Mouse (Mus musculus) gastrocnemius, adult 8-10 months (tissue): ENCODE measurements at regions not wholly inside any gene's neighbourhood (a gene's known extent, or its start where the extent isn't known, plus 50 kb on each side); places are given as distances from the start of the nearest gene placed in this dataset.

Source experiments
- DNase-seq, 2 experiments: peaks; one replicate each; pipeline ENCODE4 v3.0.0; 2022; ENCODE audit warnings: low spot score in 2 of 2

DNA sequence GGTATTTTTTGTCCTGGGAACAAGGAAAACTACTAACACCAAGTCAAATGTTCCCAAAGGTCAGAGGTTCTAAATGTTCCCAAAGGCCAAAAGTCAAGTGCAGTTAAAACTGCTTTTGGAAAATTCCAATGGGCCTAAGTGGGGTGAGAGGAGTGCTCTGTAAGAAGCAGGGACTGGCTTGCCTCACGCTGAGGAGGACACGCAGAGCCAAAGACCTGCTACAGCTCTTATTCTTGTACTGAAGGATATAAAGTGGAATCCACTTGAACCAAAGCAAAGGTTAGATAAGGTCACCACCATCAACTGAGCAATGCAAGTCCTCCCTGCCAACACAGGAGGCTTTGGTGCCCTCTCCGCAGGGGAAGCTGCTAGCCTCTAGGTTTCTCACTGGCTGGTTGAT, 260.3 kb upstream of the Prok2 start:
- DNase-seq, result no peak

DNA sequence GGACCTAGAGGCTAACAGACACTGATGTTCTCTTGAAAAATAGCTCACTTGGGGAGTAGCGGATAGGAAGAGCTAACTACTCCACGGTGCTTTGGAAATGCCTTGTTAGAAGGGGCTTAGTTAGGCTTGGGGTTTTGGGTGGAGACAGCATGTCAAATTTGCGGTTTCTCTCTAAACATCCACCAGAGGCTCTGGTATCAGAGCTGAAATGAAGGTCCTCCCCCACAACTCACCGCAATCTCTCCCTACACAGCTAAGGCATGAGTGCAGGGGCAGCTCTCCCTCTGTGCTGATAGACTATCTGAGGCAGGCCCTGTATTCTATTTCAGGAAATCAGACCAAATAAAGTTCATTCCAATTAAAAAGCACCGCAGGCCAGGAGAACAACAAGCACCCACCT, 259.1 kb upstream of the Prok2 start:
- DNase-seq, result no peak

DNA sequence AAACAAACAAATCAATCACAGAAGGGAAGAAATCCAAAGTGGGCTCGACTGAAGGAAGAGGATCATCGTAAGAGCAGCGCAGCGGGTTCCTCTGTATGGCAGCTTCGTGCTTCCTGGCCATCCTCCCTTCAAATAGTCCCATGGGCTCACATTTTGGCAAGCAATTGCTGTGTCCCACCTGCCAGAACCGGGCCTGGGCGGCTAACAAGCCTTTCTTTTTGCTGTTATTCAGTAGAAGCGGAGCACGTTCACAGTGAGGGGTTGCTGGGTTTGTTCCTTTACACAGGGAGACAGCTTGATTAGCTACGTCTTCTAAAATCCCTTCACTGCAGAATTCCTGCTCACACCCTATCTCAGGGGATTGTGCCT, 258.6 kb upstream of the Prok2 start:
- DNase-seq, result no peak

DNA sequence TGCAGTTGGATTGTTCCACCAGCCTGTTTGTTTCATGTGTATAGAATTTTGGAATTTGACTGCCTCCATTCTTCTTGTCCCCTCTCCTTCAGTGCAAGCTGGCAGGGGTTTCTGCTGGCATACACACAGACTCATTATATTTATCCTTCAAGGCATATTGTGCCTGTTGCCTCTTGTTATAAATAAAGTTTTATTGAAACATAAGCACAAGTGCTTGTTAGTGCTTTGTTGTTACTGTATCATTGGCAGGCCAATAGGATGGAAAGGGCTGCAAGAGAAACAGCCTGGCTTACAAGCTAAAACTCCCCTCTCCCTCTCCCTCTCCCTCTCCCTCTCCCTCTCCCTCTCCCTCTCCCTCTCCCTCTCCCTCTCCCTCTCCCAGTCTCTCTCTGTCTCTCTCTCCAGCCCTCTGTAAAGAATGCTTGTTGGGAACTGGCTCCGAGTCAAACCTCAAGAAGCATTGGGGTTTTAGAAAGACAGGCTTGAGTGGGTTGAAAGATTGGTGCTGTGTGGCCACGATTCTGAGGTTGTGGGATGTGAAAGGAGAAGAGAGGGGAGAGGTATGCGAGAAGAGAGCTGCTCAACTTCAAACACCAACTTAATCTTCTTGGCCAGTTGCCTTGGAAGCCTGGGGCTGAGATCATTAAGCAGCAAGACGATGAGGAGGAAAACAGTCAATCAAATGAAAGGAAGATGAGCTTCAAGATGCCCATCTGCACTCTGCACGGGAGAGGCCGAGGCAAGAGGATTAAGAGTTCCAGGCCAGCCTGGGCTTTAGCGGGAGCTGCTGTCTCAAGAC, 258.1 kb upstream of the Prok2 start:
- no peak for DNase-seq

DNA sequence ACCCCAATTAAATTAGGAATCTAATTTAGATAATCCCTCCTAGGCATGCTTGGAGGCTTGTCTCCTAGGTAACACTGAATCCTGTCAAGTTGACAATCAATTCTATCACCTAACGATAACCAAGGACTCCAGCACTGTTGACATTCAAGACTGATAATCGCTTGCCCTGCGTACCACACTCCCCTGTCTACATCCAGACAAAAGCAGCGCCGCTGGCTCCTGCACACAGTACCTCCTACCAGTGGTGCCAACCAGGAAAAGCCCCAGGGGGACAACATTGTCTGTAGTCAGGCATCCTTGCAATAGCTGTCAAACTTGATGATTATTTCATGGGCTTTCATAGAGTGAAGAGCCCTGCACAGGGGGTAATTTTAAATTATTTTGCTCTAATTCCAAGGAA, 253.4 kb upstream of the Prok2 start:
- no peak for DNase-seq

DNA sequence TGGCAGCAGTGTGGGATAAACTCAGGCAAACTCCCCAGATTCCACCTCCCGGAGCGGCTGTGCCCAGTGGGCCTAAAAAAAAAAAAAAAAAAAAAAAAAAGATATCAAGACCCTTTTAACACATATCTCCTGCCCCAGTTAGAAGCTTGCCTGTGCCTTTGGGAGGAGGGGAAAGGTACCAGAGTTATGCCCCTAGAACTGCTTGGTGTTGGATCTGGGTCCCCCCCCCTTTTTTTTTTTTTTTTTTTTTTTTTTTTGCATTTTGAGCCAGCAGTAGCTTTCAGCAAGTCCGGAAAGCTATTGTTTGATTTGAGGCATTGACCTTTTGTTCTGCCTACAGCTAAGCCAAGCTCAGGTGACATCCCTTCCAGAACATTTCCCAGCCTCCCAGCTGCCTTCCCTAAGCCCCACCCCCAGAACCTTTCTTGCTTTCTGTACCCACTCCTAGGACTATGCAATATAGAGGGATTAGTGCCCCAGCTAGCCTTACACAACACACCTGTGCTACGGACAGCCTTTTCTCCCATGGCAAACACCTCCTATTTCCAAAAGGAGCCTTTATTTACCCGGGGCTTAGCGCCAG, 252.1 kb upstream of the Prok2 start:
- DNase-seq, result no peak

DNA sequence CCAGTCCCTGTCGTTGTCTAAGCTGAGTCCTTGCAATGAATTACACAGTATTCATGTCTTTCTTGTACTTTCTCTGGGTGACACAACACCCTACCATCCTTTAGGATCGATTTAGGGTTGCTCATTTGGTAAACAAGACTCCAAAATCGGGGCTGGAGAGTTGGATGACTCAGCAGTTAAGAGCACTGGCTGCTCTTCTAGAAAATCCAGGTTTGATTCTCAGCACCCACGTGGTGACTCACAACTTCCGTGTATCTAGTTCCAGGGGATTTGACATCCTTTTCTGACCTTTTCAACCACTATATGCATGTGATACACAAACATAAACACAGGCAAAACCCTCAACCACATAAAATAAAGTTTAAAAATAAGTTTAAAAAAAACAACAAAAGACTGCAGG, 250.0 kb upstream of the Prok2 start:
- no peak for DNase-seq

DNA sequence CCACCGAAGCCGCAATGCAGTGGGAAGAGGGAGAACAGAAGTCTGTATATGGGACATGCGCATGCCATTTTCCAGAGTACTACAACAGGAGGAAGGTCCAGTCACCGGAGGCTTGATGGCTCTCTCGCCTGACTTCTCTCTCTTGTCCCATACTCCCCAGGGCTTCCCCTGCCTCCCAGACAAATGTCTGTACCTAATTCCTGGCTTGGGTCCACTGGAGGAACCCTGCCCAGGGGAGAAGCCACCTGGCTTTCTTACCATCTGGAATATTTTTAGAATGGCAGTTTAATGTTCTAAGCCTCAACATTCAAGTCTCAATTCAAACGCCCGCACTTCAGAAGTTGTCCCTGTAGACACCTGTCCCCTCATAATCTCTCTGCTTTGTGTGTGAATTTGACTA, 249.3 kb upstream of the Prok2 start:
- no peak for DNase-seq

DNA sequence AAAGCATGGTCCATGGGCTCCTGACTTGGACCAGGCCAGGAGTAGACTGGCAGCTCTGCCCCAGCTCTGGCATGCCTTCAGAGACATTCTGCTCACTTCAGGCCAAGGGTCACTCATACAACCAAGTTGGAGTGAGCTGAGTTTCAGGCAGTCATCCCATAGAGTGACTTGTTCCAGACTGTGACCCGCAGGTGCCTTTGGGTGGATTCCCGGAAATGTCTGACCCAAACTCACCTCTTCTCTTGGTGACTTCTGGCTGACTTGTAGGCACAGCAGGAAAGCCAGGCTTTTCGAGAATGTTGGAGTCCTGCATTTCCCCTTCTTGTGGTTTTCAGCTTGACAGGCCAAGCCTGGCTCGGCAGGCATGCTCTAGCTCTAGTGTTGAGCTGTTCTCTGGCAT, 248.3 kb upstream of the Prok2 start:
- DNase-seq, result peak in 1 of 2 experiments; percentile 20

DNA sequence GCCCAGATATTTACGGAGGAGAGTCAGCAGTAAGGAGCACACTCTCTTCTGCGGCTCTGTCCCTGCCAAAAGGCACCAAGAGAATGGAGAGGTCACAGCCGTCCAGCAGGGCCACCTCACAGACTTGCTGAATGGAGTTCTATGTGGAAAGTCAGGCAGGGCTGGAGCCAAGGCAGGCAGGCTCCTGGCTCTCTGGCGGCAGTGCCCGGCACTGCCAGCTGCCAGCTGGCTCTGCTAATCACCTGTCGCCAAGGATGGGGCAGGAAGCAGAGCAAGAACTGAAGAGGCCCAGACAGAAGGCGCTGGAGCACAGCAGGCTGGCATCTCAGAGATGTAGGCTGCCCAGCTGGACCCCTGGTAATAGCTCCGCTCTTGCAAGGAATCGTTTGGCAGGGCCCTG, 245.2 kb upstream of the Prok2 start:
- peak; percentile 33 to 74 for DNase-seq

DNA sequence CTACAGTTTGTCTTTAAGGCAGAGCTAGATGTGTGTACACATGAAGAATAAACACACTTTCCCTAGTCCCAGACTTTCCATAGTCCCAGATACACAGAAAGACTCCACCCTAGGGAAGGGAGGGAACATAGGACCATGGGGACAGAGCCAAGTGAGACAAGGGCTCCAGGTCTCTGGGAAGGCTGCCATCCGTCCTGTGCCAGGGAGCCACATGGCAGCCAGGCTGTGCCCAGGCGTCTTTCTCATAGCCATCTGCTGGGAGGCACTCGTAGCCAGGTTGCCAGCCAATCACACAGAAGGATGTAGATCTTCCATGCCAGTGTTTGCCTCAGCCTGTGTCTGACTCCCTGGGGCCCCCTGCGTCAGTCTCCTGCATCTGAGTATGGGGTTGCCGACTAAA, 242.7 kb upstream of the Prok2 start:
- peak; percentile 20 to 75 for DNase-seq

DNA sequence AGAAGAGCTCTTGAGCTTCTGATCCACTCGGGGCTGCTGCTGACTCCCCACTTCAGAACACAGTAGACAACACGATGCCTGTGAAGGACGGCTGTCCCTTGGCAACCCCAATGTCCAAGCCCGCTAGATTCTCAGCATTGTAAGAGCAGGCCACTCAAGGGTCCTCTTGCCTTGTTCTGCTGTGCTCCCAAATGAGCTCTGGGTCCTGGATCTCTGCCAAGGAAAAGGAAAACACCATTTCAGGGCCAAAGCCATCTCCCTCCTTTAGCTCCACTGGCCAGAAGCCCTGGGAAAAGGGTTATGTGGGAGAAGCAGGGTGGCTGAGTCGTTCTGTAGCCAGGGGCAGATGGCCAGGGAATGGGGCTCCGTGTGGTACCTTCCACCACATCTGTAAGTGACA, 241.3 kb upstream of the Prok2 start:
- DNase-seq, result no peak

DNA sequence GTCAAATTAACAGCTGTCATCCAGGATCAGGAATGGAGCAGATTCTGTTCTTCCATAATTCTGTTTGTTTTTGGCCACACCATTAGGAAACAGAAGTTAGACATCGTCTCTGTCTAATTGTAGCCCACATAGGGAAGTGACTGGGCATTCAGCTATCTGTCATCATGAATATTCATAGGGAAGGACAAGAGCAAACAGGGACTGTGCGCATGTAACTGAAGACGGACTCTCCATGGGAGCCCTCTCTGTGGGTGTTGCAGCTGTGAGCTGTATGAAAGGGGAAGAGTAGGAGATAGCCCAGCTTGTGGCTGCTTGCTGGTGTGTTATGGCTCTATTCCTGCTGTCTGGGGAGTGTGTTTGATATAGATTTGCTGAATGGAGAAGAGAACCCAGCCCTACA, 238.3 kb upstream of the Prok2 start:
- no peak for DNase-seq

DNA sequence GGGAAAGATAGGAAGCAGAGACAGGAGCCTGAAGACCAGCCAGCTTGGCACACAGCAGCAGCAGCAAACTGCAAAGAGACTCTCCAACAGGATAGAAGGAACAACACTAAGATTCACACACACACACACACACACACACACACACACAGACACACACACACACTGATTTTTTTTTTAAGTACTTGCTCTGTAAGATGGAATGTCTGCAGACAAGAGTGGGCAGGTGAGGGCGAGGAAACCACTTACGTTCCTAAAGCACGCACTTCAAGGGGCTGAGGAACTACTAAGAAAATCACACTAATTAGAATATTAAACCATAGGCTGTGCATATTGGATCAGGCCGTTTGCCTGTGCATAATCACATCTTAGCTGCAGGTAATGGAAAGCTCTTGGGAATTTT, 237.8 kb upstream of the Prok2 start:
- DNase-seq, result no peak

DNA sequence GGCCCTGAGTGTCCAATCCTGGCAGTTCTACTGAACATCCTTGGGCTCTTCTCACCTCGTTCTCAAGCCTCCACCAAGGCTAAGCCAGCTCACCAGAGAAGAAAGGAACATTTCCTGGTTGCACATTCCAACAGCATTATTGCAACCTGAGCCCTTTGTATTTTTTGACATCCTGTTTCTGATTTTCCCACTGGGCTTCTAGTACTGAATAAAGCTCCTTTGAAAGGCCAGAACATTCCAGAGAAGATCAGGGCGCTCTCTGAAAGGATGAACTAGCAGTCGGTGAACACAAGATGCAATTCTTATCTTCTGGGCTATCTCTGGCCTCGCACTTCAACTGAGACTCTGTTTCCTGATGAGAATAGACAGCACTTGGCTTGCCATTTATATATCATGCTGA, 233.2 kb upstream of the Prok2 start:
- no peak for DNase-seq

DNA sequence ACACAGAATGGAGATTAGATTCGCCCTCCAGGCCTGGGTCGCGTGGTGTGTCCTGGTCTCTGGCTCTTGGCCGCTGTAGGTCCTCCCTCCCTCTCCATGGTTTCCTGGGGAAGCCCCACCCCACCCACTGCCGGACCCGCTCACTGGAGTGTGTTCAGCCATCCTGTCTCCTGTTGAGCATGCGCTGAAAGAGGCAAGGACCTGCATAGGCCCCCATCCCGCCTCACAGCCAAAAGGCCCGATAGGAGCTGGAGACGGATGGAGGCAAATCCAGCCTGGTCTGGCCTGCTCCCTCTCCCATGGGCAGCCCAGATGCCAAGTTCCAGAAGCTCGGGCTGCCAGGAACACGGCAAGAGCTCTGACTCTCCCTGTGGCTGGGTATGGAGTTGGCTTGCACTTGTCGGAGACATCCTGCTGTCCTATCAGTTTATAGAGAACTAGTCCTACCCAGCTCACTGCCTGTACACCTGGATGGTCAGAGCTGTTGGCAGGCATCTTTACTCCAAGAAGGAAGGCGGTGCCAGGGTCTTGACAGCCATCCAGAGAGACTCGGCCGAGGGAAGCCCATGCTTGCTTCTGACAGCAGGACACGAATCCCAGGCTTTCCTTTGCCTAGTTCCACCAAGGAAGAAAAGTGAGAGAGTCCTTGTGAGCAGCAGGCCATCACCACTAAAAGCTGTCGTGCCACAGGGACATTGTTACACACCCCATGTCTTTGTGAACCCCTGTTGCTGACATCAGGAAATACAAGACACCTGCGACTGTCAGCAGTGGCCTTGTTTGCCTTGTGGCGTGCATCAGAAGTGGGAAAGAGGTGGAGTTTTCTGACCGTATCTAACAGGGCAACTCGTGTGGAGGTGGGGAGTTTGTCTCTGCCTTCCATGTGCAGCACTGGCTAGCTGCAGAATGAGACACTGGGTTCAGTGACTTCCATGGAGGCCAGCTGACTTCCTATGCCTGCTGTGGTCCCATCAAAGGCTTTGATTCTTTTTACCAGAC, 228.9 kb upstream of the Prok2 start:
- DNase-seq, result no peak

DNA sequence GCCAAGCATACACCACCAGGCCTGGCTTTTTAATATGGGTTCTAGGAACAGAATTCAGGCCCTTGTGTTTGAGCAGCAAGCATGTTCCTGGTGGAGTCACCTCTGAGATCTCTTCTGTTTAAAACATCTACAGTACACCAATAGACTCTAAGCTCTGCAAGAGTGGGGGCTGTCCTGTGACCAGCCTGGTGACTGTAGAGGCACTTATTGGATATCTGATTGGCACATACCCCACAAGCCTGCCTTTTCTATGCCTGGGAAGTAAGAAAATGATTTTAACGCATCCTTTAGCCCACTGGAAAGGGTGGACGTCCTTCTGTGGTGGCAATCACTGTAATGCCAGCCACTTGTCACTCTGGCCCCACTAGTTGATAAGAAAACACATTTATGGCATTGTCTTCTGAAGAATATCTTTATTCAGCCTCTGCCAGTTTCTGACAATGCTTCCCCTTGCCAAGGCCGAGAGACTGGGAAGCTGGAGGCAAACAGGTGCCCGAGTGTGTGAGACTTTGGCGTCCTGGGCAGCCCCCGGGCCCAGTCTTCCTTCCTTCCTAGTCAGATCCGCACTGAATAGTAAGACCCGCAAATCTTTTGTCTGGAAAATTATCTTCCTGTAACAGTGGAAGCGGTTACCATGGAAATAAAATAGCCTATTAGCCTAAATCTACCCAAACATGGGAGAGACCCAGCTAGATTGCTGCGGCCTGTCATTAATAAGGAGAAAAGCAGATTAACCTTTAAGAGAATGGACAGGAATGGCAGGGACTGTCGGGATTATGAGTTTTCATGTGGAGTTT, 228.0 kb upstream of the Prok2 start:
- no peak for DNase-seq

DNA sequence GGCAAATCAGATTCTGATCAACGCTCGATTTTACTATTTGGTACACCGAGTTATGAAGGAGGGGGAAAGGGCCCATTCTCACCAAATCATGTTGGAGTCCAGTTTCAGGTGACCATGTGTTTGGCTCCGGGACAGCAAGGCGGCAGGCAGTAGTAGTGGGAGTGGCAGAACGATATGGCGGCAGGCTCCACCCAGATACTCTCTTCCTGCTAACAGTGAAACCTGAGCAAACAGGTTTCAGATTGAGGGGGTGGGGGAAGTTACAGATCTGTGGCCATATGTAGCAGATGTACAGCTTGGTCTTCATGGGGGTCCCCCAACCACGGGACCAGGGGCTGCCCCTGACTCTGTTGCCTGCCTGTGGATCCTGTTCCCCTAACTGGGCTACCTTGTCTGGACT, 224.6 kb upstream of the Prok2 start:
- DNase-seq, result no peak

DNA sequence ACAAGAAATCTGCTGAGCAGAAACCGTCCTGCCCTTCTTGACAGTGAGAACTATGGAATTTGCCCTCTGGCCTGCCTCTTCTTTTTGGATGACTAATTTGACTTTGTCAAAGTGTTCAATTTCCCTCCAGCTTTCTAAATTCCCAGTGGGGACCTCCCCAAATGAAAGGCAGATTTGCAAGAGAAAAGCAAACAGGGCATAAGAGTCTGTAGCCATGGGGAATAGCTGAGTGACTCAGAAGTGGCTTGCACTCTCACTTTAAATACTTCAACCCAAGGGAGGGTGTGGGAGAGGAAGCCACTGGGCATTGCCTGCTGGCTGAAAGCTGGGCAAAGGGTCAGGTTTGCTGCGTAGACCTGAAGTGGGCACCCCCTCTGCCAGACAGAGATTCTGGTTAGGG, 220.7 kb upstream of the Prok2 start:
- no peak for DNase-seq

DNA sequence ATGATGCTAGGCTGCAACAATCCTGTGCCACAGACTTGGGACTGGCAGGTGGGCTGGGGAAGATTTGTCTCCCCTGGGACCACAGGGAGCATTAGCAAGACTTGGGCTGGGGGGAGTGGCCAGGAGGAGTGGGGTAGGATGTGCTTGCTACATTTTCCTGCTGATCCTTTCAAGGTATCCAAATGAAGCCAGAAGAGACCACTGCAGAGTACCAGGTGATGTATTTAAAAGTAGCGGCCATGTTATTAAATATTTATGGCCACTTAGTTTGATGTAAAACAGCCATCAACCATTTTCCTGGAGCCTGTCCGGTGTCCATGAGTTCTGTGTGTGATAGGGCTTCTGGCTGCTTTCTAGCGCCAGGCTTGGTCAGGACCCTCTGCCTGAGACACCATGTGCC, 220.3 kb upstream of the Prok2 start:
- no peak for DNase-seq

DNA sequence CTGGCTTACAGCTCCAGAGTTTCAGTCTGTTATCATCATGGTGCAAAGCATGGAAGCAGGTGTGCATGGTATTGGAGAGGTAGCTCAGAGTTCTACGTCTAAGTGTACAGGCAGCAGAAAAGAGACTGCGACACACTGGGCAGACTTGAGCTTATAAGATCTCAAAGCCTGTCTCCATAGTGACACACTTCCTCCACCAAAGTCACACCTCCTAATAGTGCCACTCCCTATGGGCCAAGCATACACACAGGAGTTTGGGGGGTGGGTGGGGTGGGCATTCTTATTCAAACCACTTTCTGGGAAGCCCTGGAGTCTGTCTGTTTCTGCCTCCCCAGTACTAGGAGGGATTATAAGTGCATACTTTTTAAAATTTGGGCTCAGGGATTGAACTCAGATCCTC, 219.5 kb upstream of the Prok2 start:
- DNase-seq, result no peak

DNA sequence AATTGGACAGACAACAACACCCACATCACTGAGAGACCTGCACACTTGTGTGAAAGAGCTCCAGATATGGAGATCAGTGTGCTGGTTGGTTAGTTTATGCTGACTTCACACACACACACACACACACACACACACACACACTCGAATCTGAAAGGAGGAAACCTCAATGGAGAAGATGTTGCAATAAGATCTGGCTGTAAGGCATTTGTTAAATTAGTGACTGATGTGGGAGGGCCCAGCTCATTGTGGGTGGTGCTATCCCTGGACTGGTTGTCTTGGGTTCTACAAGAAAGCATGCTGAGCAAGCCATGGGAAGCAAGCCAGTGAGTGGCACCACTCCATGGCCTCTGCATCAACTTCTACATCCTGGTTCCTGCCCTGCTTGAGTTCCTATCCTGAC, 216.8 kb upstream of the Prok2 start:
- no peak for DNase-seq
